Comparison of ENCODE assay signal across 21 mouse cellular contexts in genomic region chr12:10122102-10122501, GRCm38 (mm10).
DNase-seq lines count a peak whose midpoint lies in the region; ATAC-seq lines count a peak whose summit lies in the region.
"Had no signal": no experiment of that assay in that cellular context is flagged by ENCODE, and none has a peak within 500 bp of the region (broad histone marks: within the 10 kb centered on the region; RNA-seq: fewer than 3 reads in every experiment).

No protein-coding gene starts in this region.

- DNase-seq in heart, postnatal 10 days: no peak
- peak; percentile 53 for DNase-seq in embryo, embryonic 10.5 days (ENCODE audit: low spot score)
- DNase-seq in embryo, embryonic 9.5 days (ENCODE audit: extremely low spot score): peak; percentile 19
- peak; percentile 63 for DNase-seq in forelimb bud, embryonic 11.5 days (ENCODE audit: low read depth, low spot score)
- no peak for DNase-seq in lung, postnatal 4 days
- DNase-seq in spleen, postnatal 10 days (ENCODE audit: low spot score in 2 of 2): no peak
- no peak for DNase-seq in spleen, postnatal 36 days (ENCODE audit: low spot score in 2 of 2)
- DNase-seq: adrenal gland, adult 8-10 months; cerebellum, adult 18-20 months; cerebellum, postnatal 25 days; gastrocnemius, postnatal 10 days; kidney, adult 9 months; kidney, postnatal 25 days; liver, embryonic 13.5 days; lung, adult 2 months; lung, postnatal 14 days had no signal

- no peaks in the 10 kb centered on the region for H3K27me3 ChIP-seq in heart, embryonic 15.5 days
- H3K27me3 ChIP-seq: forebrain, embryonic 15.5 days; liver, embryonic 13.5 days; midbrain, embryonic 12.5 days had no signal

- no peak overlapping the region for H3K4me3 ChIP-seq in heart, embryonic 15.5 days
- H3K4me3 ChIP-seq: forebrain, embryonic 15.5 days; liver, embryonic 13.5 days; midbrain, embryonic 12.5 days had no signal

- WGBS in heart, embryonic 15.5 days: 16% methylated on average over 2 of the region's 2 CpGs

- no peaks in the 10 kb centered on the region for H3K9me3 ChIP-seq in heart, embryonic 15.5 days (replicated peaks)
- H3K9me3 ChIP-seq: forebrain, embryonic 15.5 days; liver, embryonic 13.5 days; midbrain, embryonic 12.5 days had no signal

- H3K36me3 ChIP-seq in heart, embryonic 15.5 days: no peaks in the 10 kb centered on the region
- H3K36me3 ChIP-seq: forebrain, embryonic 15.5 days; liver, embryonic 13.5 days; midbrain, embryonic 12.5 days had no signal

- peaks cover 9% of the 10 kb centered on the region for H3K4me1 ChIP-seq in heart, embryonic 15.5 days (replicated peaks)
- H3K4me1 ChIP-seq: forebrain, embryonic 15.5 days; liver, embryonic 13.5 days; midbrain, embryonic 12.5 days had no signal

- peak; percentile 74 for ATAC-seq in heart, embryonic 15.5 days (replicated peaks; ENCODE audit: insufficient number of reproducible peaks, insufficient read depth, low FRiP score, low read depth)
- ATAC-seq: activated CD4-positive, CD25-positive, alpha-beta regulatory T cell, adult 4 months; forebrain, embryonic 15.5 days had no signal

- intact Hi-C loops in heart, postnatal 10 days (cut with DNase I): no loop called here

- no peak overlapping the region for H3K9ac ChIP-seq in heart, embryonic 15.5 days
- H3K9ac ChIP-seq: forebrain, embryonic 15.5 days; hindbrain, embryonic 14.5 days; liver, embryonic 13.5 days; midbrain, embryonic 12.5 days had no signal

- no peak overlapping the region for H3K4me2 ChIP-seq in heart, embryonic 15.5 days
- H3K4me2 ChIP-seq: forebrain, embryonic 15.5 days; hindbrain, embryonic 14.5 days; liver, embryonic 13.5 days; midbrain, embryonic 12.5 days had no signal

- H3K27ac ChIP-seq in heart, embryonic 15.5 days: peak overlapping the region; percentile 40; the same call in 1 of the 2 replicates
- H3K27ac ChIP-seq: forebrain, embryonic 15.5 days; hindbrain, embryonic 14.5 days; liver, embryonic 13.5 days; midbrain, embryonic 12.5 days had no signal

Comparison
In these comparisons a context has a peak if more than half of its experiments do, and no peak if none do; other contexts are left out.
1. DNase-seq: peak in embryo, embryonic 10.5 days (single experiment), embryo, embryonic 9.5 days (single experiment) and forelimb bud, embryonic 11.5 days (single experiment); none in heart, postnatal 10 days (0 of 2), lung, postnatal 4 days (0 of 2), spleen, postnatal 10 days (0 of 2) and spleen, postnatal 36 days (0 of 2).